Mouse (Mus musculus) cerebellum, adult 2 months (tissue): ENCODE measurements around the gene Ltb4r2. TPM values are rescaled to one million over a fixed set of nuclear protein-coding genes. Genes with fewer than 3 reads are reported as not detected.

Experiments
- DNase-seq, 2 experiments: peaks; one replicate each; pipeline ENCODE4 v3.0.0; 2021
- H3K27ac ChIP-seq: fragments of 200-500 bp; 2 replicates; pipeline ENCODE4 v1.5.1; 2012; ENCODE audit warnings: low read length, control low read depth, inconsistent platforms; ENCODE audit not compliant: insufficient read depth
- H3K27me3 ChIP-seq: fragments of 200-500 bp; 2 replicates; pipeline ENCODE4 v1.6.1; 2012; ENCODE audit warnings: inconsistent platforms, mild to moderate bottlenecking, low read length, moderate library complexity; ENCODE audit not compliant: control insufficient read depth, insufficient read depth
- H3K4me1 ChIP-seq: fragments of 200-500 bp; 2 replicates; pipeline ENCODE4 v1.6.1; 2011; ENCODE audit warnings: low read length; ENCODE audit not compliant: control insufficient read depth, insufficient read depth
- H3K4me3 ChIP-seq: fragments of 200-500 bp; replicated peaks from 2 replicates; pipeline ENCODE3; 2011; ENCODE audit warnings: mild to moderate bottlenecking, low read depth, low read length, control low read depth; ENCODE audit not compliant: insufficient read depth
- CTCF ChIP-seq: fragments of 200-500 bp; IDR thresholded peaks from 2 replicates; pipeline ENCODE4 v1.5.1; 2011; ENCODE audit warnings: low read depth, mild to moderate bottlenecking, control low read depth, low read length, moderate library complexity, borderline replicate concordance; ENCODE audit not compliant: insufficient read depth
- POLR2A ChIP-seq: fragments of 200-500 bp; IDR thresholded peaks from 2 replicates; pipeline ENCODE4 v1.6.1; 2011; ENCODE audit warnings: low read length, control low read depth, borderline replicate concordance; ENCODE audit not compliant: insufficient read depth
- WGBS: fragments of 180-500 bp; shearing (Covaris S2); methylation state at CpG from one replicate; pipeline ENCODE4 v1.1.7; 2018; 5-methylcytosine and 5-hydroxymethylcytosine counted together
- polyA plus RNA-seq: library from polyadenylated mRNA; depleted of rRNA; stranded (reverse); fragments of >200 nt; gene quantifications from 2 replicates; pipeline ENCODE4 v1.2.3, GENCODE M21; 2012; rRNA removed

The Ltb4r2 gene
- polyA plus RNA-seq = 0.07 and 0.08 TPM in 2 replicates

GRCm38 (mm10) chr14:55761163-55761562 is at the start of gene Ltb4r2:
TSS of gene Ltb4r2 (plus strand) at chr14:55761428.
- 91% methylated on average over 6 of the region's 6 CpGs for WGBS
- DNase-seq = no peak
- TF ChIP-seq CTCF (no peak), POLR2A (no peak)
- no peaks in the 10 kb centered on the region for H3K27me3 ChIP-seq
- H3K4me3 ChIP-seq = peak within 1 kb of the TSS; percentile 43
- H3K27ac ChIP-seq = no peak within 1 kb of the TSS
- H3K4me1 ChIP-seq = 0 out of 2 replicates have a peak, but pooled peaks cover 2% of the 10 kb centered on the region

- Histone ChIP-seq H3K4me3 (no peak overlapping the region), H3K27ac (no peak overlapping the region), H3K4me1 (no peaks in the 10 kb centered on the region), H3K27me3 (no peaks in the 10 kb centered on the region)
- 77% methylated on average over 7 of the region's 7 CpGs for WGBS
- TF ChIP-seq CTCF (no peak), POLR2A (no peak)
- DNase-seq = no peak
Observed at GRCm38 (mm10) chr14:55711786-55712185, 49.4 kb upstream of the Ltb4r2 start.

GRCm38 (mm10) chr14:55713007-55713728 is 48.1 kb upstream of the Ltb4r2 start:
- 16% methylated on average over 25 of the region's 25 CpGs for WGBS
- Histone ChIP-seq H3K27ac (no peak overlapping the region), H3K4me3 (no peak overlapping the region), H3K27me3 (no peaks in the 10 kb centered on the region), H3K4me1 (no peaks in the 10 kb centered on the region)
- DNase-seq = no peak
- TF ChIP-seq CTCF = no peak
- no peak for TF ChIP-seq POLR2A

GRCm38 (mm10) chr14:55713729-55714122 is 47.5 kb upstream of the Ltb4r2 start, which contains the start of gene Tgm1:
TSS of gene Tgm1 (minus strand) at chr14:55713926.
- H3K4me1 ChIP-seq = no peaks in the 10 kb centered on the region
- WGBS = 38% methylated on average over 4 of the region's 4 CpGs
- no peak for DNase-seq

GRCm38 (mm10) chr14:55714893-55715292 is 46.3 kb upstream of the Ltb4r2 start:
- 41% methylated on average over 6 of the region's 6 CpGs for WGBS
- no peak for TF ChIP-seq POLR2A
- no peak for TF ChIP-seq CTCF
- Histone ChIP-seq H3K4me3 (no peak overlapping the region), H3K4me1 (no peaks in the 10 kb centered on the region), H3K27ac (no peak overlapping the region), H3K27me3 (no peaks in the 10 kb centered on the region)
- no peak for DNase-seq

More at GRCm38 (mm10) chr14:55713729-55714122, 47.5 kb upstream of the Ltb4r2 start, which contains the start of gene Tgm1:
- Histone ChIP-seq H3K27me3 (no peaks in the 10 kb centered on the region), H3K27ac (no peak within 1 kb of the TSS), H3K4me3 (no peak within 1 kb of the TSS)
- no peak for TF ChIP-seq CTCF
- TF ChIP-seq POLR2A = no peak

GRCm38 (mm10) chr14:55716271-55716670 is 45.0 kb upstream of the Ltb4r2 start:
- DNase-seq = no peak
- H3K27me3 ChIP-seq = no peaks in the 10 kb centered on the region
- peaks cover 3% of the 10 kb centered on the region; the same call in 1 of the 2 replicates for H3K4me1 ChIP-seq
- H3K4me3 ChIP-seq = no peak overlapping the region
- H3K27ac ChIP-seq = no peak overlapping the region
- WGBS = 91% methylated on average over 6 of the region's 6 CpGs
- no peak for TF ChIP-seq CTCF
- TF ChIP-seq POLR2A = no peak

- no peak for DNase-seq
- H3K4me3 ChIP-seq = no peak overlapping the region
- TF ChIP-seq CTCF = no peak
- no peak for TF ChIP-seq POLR2A
- H3K27ac ChIP-seq = no peak overlapping the region
- WGBS = 82% methylated on average over 8 of the region's 8 CpGs
- H3K4me1 ChIP-seq = peaks cover 4% of the 10 kb centered on the region; the same call in 1 of the 2 replicates
- no peaks in the 10 kb centered on the region for H3K27me3 ChIP-seq
Observed at GRCm38 (mm10) chr14:55716884-55717283, 44.3 kb upstream of the Ltb4r2 start.

- DNase-seq = no peak
- WGBS = 92% methylated on average over 6 of the region's 6 CpGs
- TF ChIP-seq CTCF = no peak
- TF ChIP-seq POLR2A = no peak
- no peaks in the 10 kb centered on the region for H3K27me3 ChIP-seq
- peaks cover 4% of the 10 kb centered on the region; the same call in 1 of the 2 replicates for H3K4me1 ChIP-seq
- H3K4me3 ChIP-seq = no peak overlapping the region
- no peak overlapping the region for H3K27ac ChIP-seq
Observed at GRCm38 (mm10) chr14:55719737-55720136, 41.5 kb upstream of the Ltb4r2 start.
